Mouse (Mus musculus): Measurements from ENCODE around the gene Ntn4.

- TF ChIP-seq CTCF (IDR thresholded peaks at IDR 0.05; ENCODE audit: low read depth, low read length) (no peak), POLR2A (IDR thresholded peaks at IDR 0.05; ENCODE audit: borderline replicate concordance, low read depth, low read length) (no peak)
Observed at GRCm38 (mm10) chr10:93759644-93760043, 119.2 kb downstream of the Ntn4 start.
